In genomic region chr7:63824009-63824408, GRCm38 (mm10) we compare ENCODE assay signal across 10 mouse cellular contexts.
DNase-seq lines count a peak whose midpoint lies in the region; ATAC-seq and TF ChIP-seq lines count a peak whose summit lies in the region.
"Had no signal": no experiment of that assay in that cellular context is flagged by ENCODE, and none has a peak within 500 bp of the region (broad histone marks: within the 10 kb centered on the region; RNA-seq: fewer than 3 reads in every experiment).

No protein-coding gene starts in this region.

- no peak for ATAC-seq in liver, postnatal 0 days
- no peak for ATAC-seq in liver, embryonic 12.5 days
- ATAC-seq in granulocyte monocyte progenitor cell, adult 5-6 weeks (replicated peaks; ENCODE audit: poor library complexity, severe bottlenecking): peak; percentile 71
- peak; percentile 29; the same call in 1 of the 2 replicates for ATAC-seq in kidney, postnatal 0 days (replicated peaks; ENCODE audit: low FRiP score, low read depth)

- peak; percentile 23 for DNase-seq in liver, postnatal 0 days
- peak; percentile 61 for DNase-seq in kidney, postnatal 0 days (ENCODE audit: low spot score)
- no peak for DNase-seq in urinary bladder, adult 18-20 months (ENCODE audit: low spot score in 2 of 2)
- no peak for DNase-seq in layer of hippocampus, postnatal 25 days (ENCODE audit: extremely low spot score in 1 of 2, low spot score in 1 of 2)
- DNase-seq in left cerebral cortex, postnatal 14 days (ENCODE audit: low spot score in 2 of 2): no peak
- DNase-seq: layer of hippocampus, adult 9-11 months had no signal

- no peaks in the 10 kb centered on the region for H3K27me3 ChIP-seq in liver, postnatal 0 days (ENCODE audit: insufficient read depth, low read length)
- H3K27me3 ChIP-seq in liver, embryonic 12.5 days (replicated peaks): no peaks in the 10 kb centered on the region
- no peaks in the 10 kb centered on the region for H3K27me3 ChIP-seq in kidney, postnatal 0 days (ENCODE audit: insufficient read depth, low read length)
- no peaks in the 10 kb centered on the region for H3K27me3 ChIP-seq in testis, adult 2 months (ENCODE audit: control insufficient read depth, insufficient read depth, low read length)

- TF ChIP-seq EP300 in liver, postnatal 0 days (IDR thresholded peaks at IDR 0.05; ENCODE audit: low read depth): no peak

- no peaks in the 10 kb centered on the region for H3K9me3 ChIP-seq in liver, postnatal 0 days (ENCODE audit: low read length)
- H3K9me3 ChIP-seq in liver, embryonic 12.5 days (replicated peaks): no peaks in the 10 kb centered on the region
- H3K9me3 ChIP-seq in kidney, postnatal 0 days (replicated peaks; ENCODE audit: low read length): no peaks in the 10 kb centered on the region
- H3K9me3 ChIP-seq: megakaryocyte, embryonic 14.5 days had no signal

- H3K9ac ChIP-seq in liver, postnatal 0 days (replicated peaks): no peak overlapping the region
- H3K9ac ChIP-seq in liver, embryonic 12.5 days: no peak overlapping the region
- H3K9ac ChIP-seq in kidney, postnatal 0 days (ENCODE audit: low read depth, low read length): no peak overlapping the region

- 22% methylated on average over 7 of the region's 7 CpGs for WGBS in liver, postnatal 0 days (ENCODE audit: insufficient replicate concordance)
- 20% methylated on average over 7 of the region's 7 CpGs for WGBS in liver, embryonic 12.5 days (ENCODE audit: insufficient replicate concordance)
- WGBS in kidney, postnatal 0 days: 52% methylated on average over 7 of the region's 7 CpGs

- no peak overlapping the region for H3K4me3 ChIP-seq in liver, postnatal 0 days (ENCODE audit: low read depth, low read length)
- H3K4me3 ChIP-seq in liver, embryonic 12.5 days: no peak overlapping the region
- no peak overlapping the region for H3K4me3 ChIP-seq in kidney, postnatal 0 days (replicated peaks; ENCODE audit: low read depth, low read length)
- no peak overlapping the region for H3K4me3 ChIP-seq in testis, adult 2 months (ENCODE audit: control insufficient read depth, low read depth, low read length)
- H3K4me3 ChIP-seq: megakaryocyte, embryonic 14.5 days had no signal

- intact Hi-C loops in left cerebral cortex, postnatal 14 days (cut with DNase I): no loop called here

- H3K4me2 ChIP-seq in liver, postnatal 0 days (ENCODE audit: low read depth, low read length): no peak overlapping the region
- H3K4me2 ChIP-seq in liver, embryonic 12.5 days: no peak overlapping the region
- no peak overlapping the region for H3K4me2 ChIP-seq in kidney, postnatal 0 days (ENCODE audit: low read length)

- no peak overlapping the region for H3K27ac ChIP-seq in liver, postnatal 0 days (ENCODE audit: low read depth)
- no peak overlapping the region for H3K27ac ChIP-seq in liver, embryonic 12.5 days
- H3K27ac ChIP-seq in kidney, postnatal 0 days: peak overlapping the region; percentile 48; the same call in 1 of the 2 replicates
- peak overlapping the region; percentile 57; the same call in 1 of the 2 replicates for H3K27ac ChIP-seq in testis, adult 2 months (ENCODE audit: control insufficient read depth, insufficient read depth, low read depth, low read length)

- no peak for TF ChIP-seq POLR2A in testis, adult 2 months (IDR thresholded peaks at IDR 0.05; ENCODE audit: control insufficient read depth, low read depth, low read length)

- peak; percentile 19; the same call in 1 of the 2 replicates for TF ChIP-seq CTCF in liver, postnatal 0 days (IDR thresholded peaks at IDR 0.05; ENCODE audit: low read depth)
- peak; percentile 37 for TF ChIP-seq CTCF in kidney, postnatal 0 days (IDR thresholded peaks at IDR 0.05; ENCODE audit: low read depth)
- no peak for TF ChIP-seq CTCF in testis, adult 2 months (IDR thresholded peaks at IDR 0.05; ENCODE audit: control insufficient read depth, insufficient read depth, insufficient replicate concordance, low read depth, low read length)

- H3K4me1 ChIP-seq in liver, postnatal 0 days (ENCODE audit: insufficient read depth): no peaks in the 10 kb centered on the region; the same call in 1 of the 2 replicates
- no peaks in the 10 kb centered on the region for H3K4me1 ChIP-seq in liver, embryonic 12.5 days
- no peaks in the 10 kb centered on the region; the same call in 1 of the 2 replicates for H3K4me1 ChIP-seq in kidney, postnatal 0 days (replicated peaks; ENCODE audit: insufficient read depth, low read length)
- peaks cover 5% of the 10 kb centered on the region for H3K4me1 ChIP-seq in testis, adult 2 months (ENCODE audit: control insufficient read depth, insufficient read depth, low read length)

- no peaks in the 10 kb centered on the region for H3K36me3 ChIP-seq in liver, postnatal 0 days (replicated peaks; ENCODE audit: insufficient read depth, low read length)
- H3K36me3 ChIP-seq in liver, embryonic 12.5 days: no peaks in the 10 kb centered on the region
- no peaks in the 10 kb centered on the region for H3K36me3 ChIP-seq in kidney, postnatal 0 days (ENCODE audit: insufficient read depth, low read length)
- H3K36me3 ChIP-seq in testis, adult 2 months (ENCODE audit: control insufficient read depth, insufficient read depth, low read length): no peaks in the 10 kb centered on the region

Comparison
In these comparisons a context has a peak if more than half of its experiments do, and no peak if none do; other contexts are left out.
1. ATAC-seq: peak in granulocyte monocyte progenitor cell, adult 5-6 weeks (single experiment) and kidney, postnatal 0 days (single experiment); none in liver, postnatal 0 days (single experiment) and liver, embryonic 12.5 days (single experiment).
2. DNase-seq: peak in liver, postnatal 0 days (single experiment) and kidney, postnatal 0 days (single experiment); none in urinary bladder, adult 18-20 months (0 of 2), layer of hippocampus, postnatal 25 days (0 of 2) and left cerebral cortex, postnatal 14 days (0 of 2).
3. H3K27ac ChIP-seq: peak in kidney, postnatal 0 days (single experiment) and testis, adult 2 months (single experiment); none in liver, postnatal 0 days (single experiment) and liver, embryonic 12.5 days (single experiment).